Mouse (Mus musculus) midbrain, embryonic 10.5 days (tissue): ENCODE measurements around the gene Vmn1r163. TPM values are rescaled to one million over a fixed set of nuclear protein-coding genes. Genes with fewer than 3 reads are reported as not detected.
"Not testable (repeated sequence)": the region's sequence is repeated elsewhere in the genome, so short reads cannot be mapped to it uniquely, and the experiment has no call there.

Experiments
- DNase-seq: peaks from one replicate; pipeline ENCODE4 v3.0.0-alpha.2; 2017; ENCODE audit warnings: low spot score
- H3K27ac ChIP-seq: fragments of 300-500 bp; sonication (generic); replicated peaks from 2 replicates; pipeline ENCODE4 v1.5.1; 2016; ENCODE audit warnings: mild to moderate bottlenecking
- H3K27me3 ChIP-seq: fragments of 300-500 bp; sonication (generic); 2 replicates; pipeline ENCODE4 v1.6.1; 2016; ENCODE audit warnings: low read depth, mild to moderate bottlenecking; ENCODE audit not compliant: poor library complexity, severe bottlenecking
- H3K36me3 ChIP-seq: fragments of 300-500 bp; sonication (generic); 2 replicates; pipeline ENCODE4 v1.6.1; 2016; ENCODE audit warnings: mild to moderate bottlenecking, moderate library complexity
- H3K4me1 ChIP-seq: fragments of 300-500 bp; sonication (generic); 2 replicates; pipeline ENCODE4 v1.6.1; 2016
- H3K4me3 ChIP-seq: fragments of 300-500 bp; sonication (generic); 2 replicates; pipeline ENCODE4 v1.5.1; 2016; ENCODE audit warnings: mild to moderate bottlenecking, moderate library complexity
- H3K9me3 ChIP-seq: fragments of 300-500 bp; sonication (generic); replicated peaks from 2 replicates; pipeline ENCODE4 v1.6.1; 2016; ENCODE audit warnings: mild to moderate bottlenecking
- WGBS: fragments of 180-500 bp; shearing (Covaris S2); methylation state at CpG from one replicate; pipeline ENCODE4 v1.1.7; 2016; 5-methylcytosine and 5-hydroxymethylcytosine counted together
- polyA plus RNA-seq: library from polyadenylated mRNA; unstranded; fragments of >200 nt; fragmentation: Nextera tagmentation; extraction: Ambion mirVana; gene quantifications from 2 replicates; pipeline ENCODE4 v1.2.1, GENCODE M21; 2016

Vmn1r163 gene
- polyA plus RNA-seq = not detected in 2 replicates

- WGBS = no CpG with 5 or more reads among the region's 1 CpGs
- not testable (repeated sequence) for H3K9me3 ChIP-seq, DNase-seq
These were observed at the start of gene Vmn1r163 for GRCm38 (mm10) chr7:23055240-23055639. TSS of gene Vmn1r163 (plus strand) at chr7:23055540.

GRCm38 (mm10) chr7:23019823-23020222 lies 35.5 kb upstream of the Vmn1r163 start, which contains the start of gene Gm4216:
TSS of gene Gm4216 (minus strand) at chr7:23019923.
- H3K27ac ChIP-seq, H3K4me1 ChIP-seq, H3K4me3 ChIP-seq, H3K36me3 ChIP-seq, H3K9me3 ChIP-seq, DNase-seq, H3K27me3 ChIP-seq: not testable (repeated sequence)
- no CpG with 5 or more reads among the region's 3 CpGs for whole genome bisulfite sequencing

More at GRCm38 (mm10) chr7:23055240-23055639, at the start of gene Vmn1r163:
- not testable (repeated sequence) for H3K4me3 ChIP-seq, H3K27ac ChIP-seq, H3K36me3 ChIP-seq, H3K27me3 ChIP-seq, H3K4me1 ChIP-seq

GRCm38 (mm10) chr7:23067356-23067755 lies 12.0 kb downstream of the Vmn1r163 start, which contains the start of gene Gm8720:
TSS of gene Gm8720 (minus strand) at chr7:23067456.
- not testable (repeated sequence) for H3K27me3 ChIP-seq, H3K4me1 ChIP-seq, H3K27ac ChIP-seq, H3K9me3 ChIP-seq, H3K36me3 ChIP-seq, H3K4me3 ChIP-seq, DNase-seq
- no CpG with 5 or more reads among the region's 1 CpGs for WGBS

Other genes starting within 250 kb of the Vmn1r163 start
- not detected in 2 replicates for gene Vmn1r159, start 211.9 kb upstream of the Vmn1r163 start, polyA plus RNA-seq
- gene Vmn1r160, start 184.3 kb upstream of the Vmn1r163 start, polyA plus RNA-seq = not detected in 2 replicates
- gene Gm4214, start 70.9 kb upstream of the Vmn1r163 start, polyA plus RNA-seq = not detected in 2 replicates
- not detected in 2 replicates for gene Gm4216, start 35.6 kb upstream of the Vmn1r163 start, polyA plus RNA-seq
- not detected in 2 replicates for gene Gm8720, start 11.9 kb downstream of the Vmn1r163 start, polyA plus RNA-seq
- not detected in 2 replicates for gene Gm10662, start 88.9 kb downstream of the Vmn1r163 start, polyA plus RNA-seq
- not detected in 2 replicates for gene Vmn1r165, start 161.8 kb downstream of the Vmn1r163 start, polyA plus RNA-seq
- gene Vmn1r166, start 196.1 kb downstream of the Vmn1r163 start, polyA plus RNA-seq = not detected in 2 replicates
- gene Gm6902, start 223.4 kb downstream of the Vmn1r163 start, polyA plus RNA-seq = not detected in 2 replicates
- gene Nlrp4e, start 245.7 kb downstream of the Vmn1r163 start, polyA plus RNA-seq = not detected in 2 replicates